Mouse (Mus musculus) testis, adult 2 months (tissue): ENCODE measurements around the gene Lrrc23.

ENCODE experiments used
- CTCF ChIP-seq: fragments of 200-500 bp; IDR thresholded peaks from 2 replicates; pipeline ENCODE4 v1.5.1; 2012; ENCODE audit warnings: low read depth, mild to moderate bottlenecking, inconsistent platforms, low read length, moderate library complexity; ENCODE audit not compliant: control insufficient read depth, insufficient read depth, insufficient replicate concordance
- POLR2A ChIP-seq: fragments of 200-500 bp; IDR thresholded peaks from 2 replicates; pipeline ENCODE4 v1.6.1; 2012; ENCODE audit warnings: low read depth, mild to moderate bottlenecking, inconsistent platforms, low read length, moderate library complexity; ENCODE audit not compliant: control insufficient read depth

GRCm38 (mm10) chr6:124720904-124721303 is 58.6 kb downstream of the Lrrc23 start:
- no peak for TF ChIP-seq POLR2A
- TF ChIP-seq CTCF = no peak
